ENCODE assay signal across 15 mouse cellular contexts in the genomic region with DNA sequence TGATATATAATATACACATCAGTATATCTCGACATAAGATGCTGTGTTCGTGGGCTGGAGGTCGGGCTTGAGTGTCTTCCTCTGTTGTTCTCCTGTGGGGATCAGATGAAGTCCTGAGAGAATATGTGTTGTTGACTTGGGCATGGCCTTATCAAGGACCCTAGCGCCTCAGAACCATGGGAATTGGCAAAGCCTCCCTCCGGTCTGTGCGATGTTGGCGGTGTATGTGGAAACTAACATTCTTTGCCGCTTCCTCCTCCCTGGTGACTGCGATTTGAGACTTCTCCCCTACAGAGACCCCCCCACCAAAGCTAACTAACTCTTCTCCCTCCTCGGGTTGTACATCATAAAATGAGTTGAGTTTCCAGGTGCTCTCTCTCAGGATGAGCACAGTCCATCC. TPM values are rescaled to one million over a fixed set of nuclear protein-coding genes. Genes with fewer than 3 reads are reported as not detected.
DNase-seq lines count a peak whose midpoint lies in the region; TF ChIP-seq lines count a peak whose summit lies in the region.
"Had no signal": no experiment of that assay in that cellular context is flagged by ENCODE, and none has a peak within 500 bp of the region (broad histone marks: within the 10 kb centered on the region; RNA-seq: fewer than 3 reads in every experiment).

No protein-coding gene starts in this region.

- TF ChIP-seq CTCF in MEL (IDR thresholded peaks at IDR 0.05 in 2 of 3, conservative IDR thresholded peaks at IDR 0.05 in 1 of 3; ENCODE audit: control insufficient read depth in 1 of 3, insufficient read depth in 1 of 3, low read depth in 2 of 3, low read length in 3 of 3, poor library complexity in 1 of 3, severe bottlenecking in 1 of 3), result no peak

- peaks cover 0 to 28% of the 10 kb centered on the region in 2 experiments; a peak in 2 of 4 replicates for H3K36me3 ChIP-seq in MEL (ENCODE audit: control insufficient read depth in 1 of 2, insufficient read depth in 2 of 2, low read length in 2 of 2)
- no peaks in the 10 kb centered on the region for H3K36me3 ChIP-seq in heart, embryonic 10.5 days
- no peaks in the 10 kb centered on the region for H3K36me3 ChIP-seq in limb, embryonic 10.5 days
- H3K36me3 ChIP-seq: embryonic facial prominence, embryonic 12.5 days; limb, embryonic 13.5 days; neural tube, embryonic 13.5 days had no signal

- TF ChIP-seq POLR2A in MEL (IDR thresholded peaks at IDR 0.05; ENCODE audit: control insufficient read depth in 1 of 2, insufficient read depth in 1 of 2, low read depth in 1 of 2, low read length in 2 of 2, poor library complexity in 1 of 2), result no peak

- peak overlapping the region; percentile 62 for H3K27ac ChIP-seq in MEL (ENCODE audit: control insufficient read depth, low read depth, low read length)
- peak overlapping the region; percentile 62 for H3K27ac ChIP-seq in heart, embryonic 10.5 days
- 0 out of 2 replicates have a peak overlapping the region, but pooled peaks have one; percentile 27 for H3K27ac ChIP-seq in limb, embryonic 10.5 days
- H3K27ac ChIP-seq: embryonic facial prominence, embryonic 12.5 days; limb, embryonic 13.5 days; neural tube, embryonic 13.5 days had no signal

- peak; percentile 48 to 66 for DNase-seq in heart, adult 18-20 months
- DNase-seq in heart, adult 8-10 months (ENCODE audit: low spot score), result no peak
- DNase-seq in MEL (ENCODE audit: low read depth, low spot score) (no peak), MN1 (ENCODE audit: low spot score) (no peak)
- DNase-seq in heart, embryonic 10.5 days (ENCODE audit: low spot score), result no peak
- DNase-seq in limb, embryonic 10.5 days (ENCODE audit: low spot score), result no peak
- DNase-seq in kidney, postnatal 14 days, result no peak
- no peak for DNase-seq in layer of hippocampus, adult 8-10 months (ENCODE audit: low spot score in 2 of 2)
- DNase-seq: cerebellum, adult 9-11 months; kidney, postnatal 10 days; layer of hippocampus, postnatal 36 days; thymus, adult 2 months had no signal

- H3K4me3 ChIP-seq in MEL (ENCODE audit: control insufficient read depth in 1 of 2, insufficient read depth in 1 of 2, low read depth in 2 of 2, low read length in 2 of 2), result no peak overlapping the region
- no peak overlapping the region for H3K4me3 ChIP-seq in heart, embryonic 10.5 days
- no peak overlapping the region for H3K4me3 ChIP-seq in limb, embryonic 10.5 days
- H3K4me3 ChIP-seq: embryonic facial prominence, embryonic 12.5 days; limb, embryonic 13.5 days; neural tube, embryonic 13.5 days had no signal

- no peak for TF ChIP-seq EP300 in MEL (IDR thresholded peaks at IDR 0.05; ENCODE audit: low read depth in 1 of 2, low read length in 2 of 2)

- 89% methylated on average over 10 of the region's 10 CpGs for WGBS in heart, embryonic 10.5 days
- 92% methylated on average over 10 of the region's 10 CpGs for WGBS in limb, embryonic 10.5 days

- H3K9me3 ChIP-seq in MEL (replicated peaks; ENCODE audit: insufficient read depth, low read length), result no peaks in the 10 kb centered on the region
- H3K9me3 ChIP-seq in heart, embryonic 10.5 days, result no peaks in the 10 kb centered on the region
- H3K9me3 ChIP-seq in limb, embryonic 10.5 days (replicated peaks), result no peaks in the 10 kb centered on the region
- H3K9me3 ChIP-seq: embryonic facial prominence, embryonic 12.5 days; limb, embryonic 13.5 days; neural tube, embryonic 13.5 days had no signal

- no peaks in the 10 kb centered on the region for H3K27me3 ChIP-seq in MEL (ENCODE audit: control insufficient read depth in 1 of 2, insufficient read depth in 2 of 2, low read length in 2 of 2)
- no peaks in the 10 kb centered on the region for H3K27me3 ChIP-seq in heart, embryonic 10.5 days (ENCODE audit: insufficient read depth, poor library complexity, severe bottlenecking)
- peaks cover 30% of the 10 kb centered on the region for H3K27me3 ChIP-seq in limb, embryonic 10.5 days (ENCODE audit: low read depth, poor library complexity, severe bottlenecking)
- H3K27me3 ChIP-seq: embryonic facial prominence, embryonic 12.5 days; neural tube, embryonic 13.5 days had no signal

- H3K9ac ChIP-seq in MEL (ENCODE audit: control insufficient read depth, low read depth, low read length, poor library complexity, severe bottlenecking), result peak overlapping the region; percentile 47
- H3K9ac ChIP-seq: embryonic facial prominence, embryonic 12.5 days; limb, embryonic 13.5 days; neural tube, embryonic 13.5 days had no signal

- no peaks in the 10 kb centered on the region; the same call in 1 of the 2 replicates for H3K79me2 ChIP-seq in MEL (ENCODE audit: control insufficient read depth, insufficient read depth, low read length, poor library complexity)

- no peak for TF ChIP-seq RAD21 in MEL (IDR thresholded peaks at IDR 0.05; ENCODE audit: low read depth, low read length)

- peaks cover 11 to 40% of the 10 kb centered on the region in 2 experiments for H3K4me1 ChIP-seq in MEL (ENCODE audit: control insufficient read depth in 1 of 2, insufficient read depth in 2 of 2, low read length in 2 of 2)
- H3K4me1 ChIP-seq in heart, embryonic 10.5 days, result peaks cover 63% of the 10 kb centered on the region
- peaks cover 52% of the 10 kb centered on the region for H3K4me1 ChIP-seq in limb, embryonic 10.5 days

TF ChIP-seq in MEL, 35 proteins besides CTCF, POLR2A, EP300 and RAD21:
- TF ChIP-seq NELFE (IDR thresholded peaks at IDR 0.05; ENCODE audit: low read depth, low read length), result no peak
- no peak for TF ChIP-seq CHD2 (IDR thresholded peaks at IDR 0.05; ENCODE audit: low read length)
- no peak for TF ChIP-seq TCF12 (IDR thresholded peaks at IDR 0.05; ENCODE audit: low read depth, low read length)
- no peak for TF ChIP-seq CHD1 (IDR thresholded peaks at IDR 0.05; ENCODE audit: low read depth, low read length)
- TF ChIP-seq POLR2AphosphoS5 (IDR thresholded peaks at IDR 0.05; ENCODE audit: borderline replicate concordance, low read depth, low read length), result no peak
- TF ChIP-seq GABPA (IDR thresholded peaks at IDR 0.05; ENCODE audit: low read depth, low read length), result no peak
- TF ChIP-seq MYC (IDR thresholded peaks at IDR 0.05; ENCODE audit: low read depth, low read length), result no peak
- no peak for TF ChIP-seq MAX (IDR thresholded peaks at IDR 0.05; ENCODE audit: low read length)
- no peak for TF ChIP-seq MAFK (IDR thresholded peaks at IDR 0.05; ENCODE audit: borderline replicate concordance, low read depth, low read length)
- no peak for TF ChIP-seq USF2 (IDR thresholded peaks at IDR 0.05; ENCODE audit: borderline replicate concordance in 1 of 2, insufficient read depth in 1 of 2, low read depth in 1 of 2, low read length in 2 of 2)
- no peak for TF ChIP-seq ZC3H11A (IDR thresholded peaks at IDR 0.05; ENCODE audit: low read depth, low read length)
- TF ChIP-seq USF1 (IDR thresholded peaks at IDR 0.05; ENCODE audit: low read depth, low read length), result no peak
- TF ChIP-seq ZKSCAN1 (IDR thresholded peaks at IDR 0.05; ENCODE audit: low read depth, low read length), result no peak

RNA-seq across cellular contexts. Expression of gene Wdr26, which starts 48.6 kb away (rescaled TPM):
- 10 to 100 TPM; 90.9 to 94.5 TPM for total RNA-seq in heart, adult 18-20 months (2021)
- total RNA-seq in heart, adult 8-10 months (2022), result 10 to 100 TPM; 87.5 to 93.5 (median 89.2) TPM
- total RNA-seq in MEL (2012; rRNA removed), result 21.6 and 23.5 TPM in 2 replicates
- polyA plus RNA-seq in MEL (2012; ENCODE audit: insufficient read depth in 1 of 2, insufficient read length in 2 of 2, low read depth in 1 of 2, low replicate concordance in 2 of 2, missing spikeins in 1 of 2), result 10 to 100 TPM in 1 of 2 experiments, not detected in 1; 35.1 TPM
- 24.4 and 26.3 TPM in 2 replicates for polyA plus RNA-seq in heart, embryonic 10.5 days (2016; fragmentation: Nextera tagmentation; extraction: Ambion mirVana)
- 25.0 and 27.7 TPM in 2 replicates for polyA plus RNA-seq in limb, embryonic 10.5 days (2016; fragmentation: Nextera tagmentation; extraction: Ambion mirVana)
- total RNA-seq in layer of hippocampus, adult 8-10 months (2022), result 100 to 1,000 TPM; 109 to 123 (median 113) TPM

Comparison
In these comparisons a context has a peak if more than half of its experiments do, and no peak if none do; other contexts are left out.
1. DNase-seq: peak in heart, adult 18-20 months (2 of 2); none in heart, adult 8-10 months (single experiment), MEL (single experiment), heart, embryonic 10.5 days (single experiment), limb, embryonic 10.5 days (single experiment), kidney, postnatal 14 days (single experiment), MN1 (single experiment) and layer of hippocampus, adult 8-10 months (0 of 2).
2. Peak in every context shown above with its lines, with median percentiles within 50 percentile points of each other: H3K27ac ChIP-seq.